Mouse (Mus musculus) kidney, adult 2 months (tissue): Measurements from ENCODE around the gene Txndc2. TPM values are rescaled to one million over a fixed set of nuclear protein-coding genes. Genes with fewer than 3 reads are reported as not detected.

Experiments
- DNase-seq: peaks from one replicate; pipeline ENCODE4 v3.0.0; 2021
- H3K27ac ChIP-seq: fragments of 200-500 bp; 2 replicates; pipeline ENCODE4 v1.5.1; 2012; ENCODE audit warnings: low read depth, low read length, control low read depth, inconsistent platforms; ENCODE audit not compliant: insufficient read depth
- H3K27me3 ChIP-seq: fragments of 200-500 bp; replicated peaks from 2 replicates; pipeline ENCODE4 v1.6.1; 2012; ENCODE audit warnings: mild to moderate bottlenecking, moderate library complexity, low read length, inconsistent platforms; ENCODE audit not compliant: control insufficient read depth, insufficient read depth
- H3K36me3 ChIP-seq: fragments of 200-500 bp; 2 replicates; pipeline ENCODE4 v1.6.1; 2012; ENCODE audit warnings: mild to moderate bottlenecking, moderate library complexity, low read length, inconsistent platforms; ENCODE audit not compliant: control insufficient read depth, insufficient read depth
- H3K4me1 ChIP-seq: fragments of 200-500 bp; 2 replicates; pipeline ENCODE4 v1.6.1; 2011; ENCODE audit warnings: low read length; ENCODE audit not compliant: control insufficient read depth, insufficient read depth
- H3K4me3 ChIP-seq: fragments of 200-500 bp; 2 replicates; pipeline ENCODE4 v1.5.1; 2011; ENCODE audit warnings: mild to moderate bottlenecking, low read depth, low read length, control low read depth; ENCODE audit not compliant: insufficient read depth
- CTCF ChIP-seq: fragments of 200-500 bp; conservative IDR thresholded peaks from 2 replicates; pipeline ENCODE4 v1.5.1; 2011; ENCODE audit warnings: low read depth, mild to moderate bottlenecking, control low read depth, low read length, moderate library complexity, mixed read lengths; ENCODE audit not compliant: insufficient read depth, insufficient read length
- POLR2A ChIP-seq: fragments of 200-500 bp; IDR thresholded peaks from one replicate; pipeline ENCODE4 v1.6.1; 2011; ENCODE audit warnings: low read depth, low read length, control low read depth
- WGBS: fragments of 180-500 bp; shearing (Covaris S2); methylation state at CpG from one replicate; pipeline ENCODE4 v1.1.7; 2018; 5-methylcytosine and 5-hydroxymethylcytosine counted together
- polyA plus RNA-seq: library from polyadenylated mRNA; depleted of rRNA; stranded (reverse); fragments of >200 nt; gene quantifications from 2 replicates; pipeline ENCODE4 v1.2.3, GENCODE M21; 2012; rRNA removed

Txndc2 gene
- 0.05 and 0.07 TPM in 2 replicates for polyA plus RNA-seq

- DNase-seq = no peak
- Histone ChIP-seq H3K4me3 (no peak within 1 kb of the TSS), H3K4me1 (no peaks in the 10 kb centered on the region), H3K27me3 (no peaks in the 10 kb centered on the region), H3K27ac (no peak within 1 kb of the TSS), H3K36me3 (no peaks in the 10 kb centered on the region)
- no peak for TF ChIP-seq CTCF
- no peak for TF ChIP-seq POLR2A
- 85% methylated on average over 11 of the region's 11 CpGs for WGBS
These were observed at the start of gene Txndc2 for GRCm38 (mm10) chr17:65641734-65642218. Gene Txndc2 (minus strand): TSS chr17:65642168.

GRCm38 (mm10) chr17:65683731-65684130 lies 41.8 kb upstream of the Txndc2 start:
- WGBS = 87% methylated on average over 2 of the region's 2 CpGs
- Histone ChIP-seq H3K4me3 (no peak overlapping the region), H3K4me1 (no peaks in the 10 kb centered on the region), H3K27ac (no peak overlapping the region), H3K27me3 (no peaks in the 10 kb centered on the region), H3K36me3 (no peaks in the 10 kb centered on the region)
- no peak for DNase-seq
- TF ChIP-seq CTCF (no peak), POLR2A (no peak)

- H3K36me3 ChIP-seq = no peaks in the 10 kb centered on the region
- TF ChIP-seq POLR2A (no peak), CTCF (no peak)
- no peaks in the 10 kb centered on the region for H3K27me3 ChIP-seq
- DNase-seq = no peak
- no peak overlapping the region for H3K27ac ChIP-seq
- no peak overlapping the region for H3K4me3 ChIP-seq
- H3K4me1 ChIP-seq = no peaks in the 10 kb centered on the region
- WGBS = 92% methylated on average over 3 of the region's 3 CpGs
These were observed 41.3 kb upstream of the Txndc2 start for GRCm38 (mm10) chr17:65683316-65683715.

GRCm38 (mm10) chr17:65682071-65682680 lies 40.2 kb upstream of the Txndc2 start:
- H3K36me3 ChIP-seq = no peaks in the 10 kb centered on the region
- H3K4me3 ChIP-seq = no peak overlapping the region
- DNase-seq = no peak
- 95% methylated on average over 5 of the region's 5 CpGs for WGBS
- no peaks in the 10 kb centered on the region for H3K27me3 ChIP-seq
- TF ChIP-seq CTCF (no peak), POLR2A (no peak)
- H3K27ac ChIP-seq = no peak overlapping the region
- H3K4me1 ChIP-seq = no peaks in the 10 kb centered on the region

GRCm38 (mm10) chr17:65681516-65681915 lies 39.5 kb upstream of the Txndc2 start:
- WGBS = 69% methylated on average over 6 of the region's 6 CpGs
- no peak for DNase-seq

GRCm38 (mm10) chr17:65680801-65681412 lies 38.9 kb upstream of the Txndc2 start:
- Histone ChIP-seq H3K36me3 (no peaks in the 10 kb centered on the region), H3K4me1 (no peaks in the 10 kb centered on the region), H3K27ac (no peak overlapping the region), H3K27me3 (no peaks in the 10 kb centered on the region), H3K4me3 (no peak overlapping the region)
- no peak for DNase-seq
- WGBS = 84% methylated on average over 2 of the region's 2 CpGs
- no peak for TF ChIP-seq POLR2A
- no peak for TF ChIP-seq CTCF

More at GRCm38 (mm10) chr17:65681516-65681915, 39.5 kb upstream of the Txndc2 start:
- Histone ChIP-seq H3K4me3 (no peak overlapping the region), H3K27ac (no peak overlapping the region), H3K27me3 (no peaks in the 10 kb centered on the region), H3K36me3 (no peaks in the 10 kb centered on the region), H3K4me1 (no peaks in the 10 kb centered on the region)
- TF ChIP-seq POLR2A (no peak), CTCF (no peak)

GRCm38 (mm10) chr17:65679806-65680446 lies 38.0 kb upstream of the Txndc2 start:
- H3K27ac ChIP-seq = no peak overlapping the region
- WGBS = 68% methylated on average over 14 of the region's 14 CpGs
- TF ChIP-seq POLR2A (no peak), CTCF (no peak)

More at GRCm38 (mm10) chr17:65679806-65680446, 38.0 kb upstream of the Txndc2 start:
- no peak for DNase-seq
- no peak overlapping the region for H3K4me3 ChIP-seq
- no peaks in the 10 kb centered on the region for H3K36me3 ChIP-seq
- no peaks in the 10 kb centered on the region for H3K27me3 ChIP-seq
- no peaks in the 10 kb centered on the region for H3K4me1 ChIP-seq
